Mouse (Mus musculus): ENCODE results near the gene Krtap4-9. TPM values are rescaled to one million over a fixed set of nuclear protein-coding genes. Genes with fewer than 3 reads are reported as not detected.

Krtap4-9 gene
- not detected in 2 replicates for polyA plus RNA-seq (2012; rRNA removed; ENCODE audit: low replicate concordance)

DNA sequence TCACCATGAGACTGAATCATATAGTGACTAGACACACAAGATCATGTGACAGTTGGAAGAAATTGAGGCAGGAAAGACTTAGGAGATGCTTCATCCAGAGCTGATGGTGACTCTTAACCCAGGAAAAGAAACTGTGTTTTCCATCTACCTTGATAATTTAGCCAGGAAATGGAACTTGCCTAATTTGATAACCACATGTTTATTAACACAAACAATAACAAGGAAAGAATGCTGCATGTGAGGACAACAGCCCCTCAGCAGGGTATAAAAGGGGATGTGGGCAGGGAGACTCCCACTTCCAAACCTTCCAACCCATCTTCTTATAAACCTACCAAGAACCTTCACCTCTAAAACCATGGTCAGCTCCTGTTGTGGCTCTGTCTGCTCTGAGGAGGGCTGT lies at the start of gene Krtap4-9:
TSS of gene Krtap4-9 (plus strand) at position 301 of the 400 bp plus-strand sequence.

DNA sequence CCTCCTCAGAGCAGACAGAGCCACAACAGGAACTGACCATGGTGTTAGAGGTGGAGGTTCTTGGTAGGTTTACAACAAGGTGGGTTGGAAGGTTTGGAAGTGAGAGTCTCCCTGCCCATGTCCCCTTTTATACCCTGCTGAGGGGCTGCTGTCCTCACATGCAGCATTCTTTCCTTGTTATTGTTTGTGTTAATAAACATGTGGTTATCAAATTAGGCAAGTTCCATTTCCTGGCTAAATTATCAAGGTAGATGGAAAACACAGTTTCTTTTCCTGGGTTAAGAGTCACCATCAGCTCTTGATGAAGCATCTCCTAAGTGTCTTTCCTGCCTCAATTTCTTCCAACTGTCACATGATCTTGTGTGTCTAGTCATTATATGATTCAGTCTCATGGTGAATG lies 12.2 kb upstream of the Krtap4-9 start, which contains the start of gene Gm11595:
TSS of gene Gm11595 (minus strand) at position 101 of the 400 bp plus-strand sequence.

GRCm38 (mm10) chr11:99780604-99781003 lies 4.4 kb upstream of the Krtap4-9 start, which contains the start of gene Krtap4-8:
Gene Krtap4-8, minus strand, starts transcription at chr11:99780704.

DNA sequence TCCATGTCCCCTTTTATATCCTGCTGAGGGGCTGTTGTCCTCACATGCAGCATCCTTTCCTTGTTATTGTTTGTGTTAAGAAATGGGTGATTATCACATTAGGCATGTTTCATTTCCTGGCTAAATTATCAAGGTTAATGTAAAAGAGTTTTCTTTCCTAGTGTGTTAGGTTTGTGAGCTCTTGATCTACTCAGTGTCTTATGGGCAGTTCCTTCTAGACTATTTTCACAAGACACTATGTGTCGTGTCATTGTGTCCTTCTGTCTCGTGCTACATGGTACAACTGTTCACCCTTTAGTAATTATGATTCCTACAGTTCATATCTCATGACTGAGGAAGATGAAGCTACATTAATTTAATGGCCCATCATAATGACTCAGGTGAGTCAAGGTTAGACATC lies 8.4 kb downstream of the Krtap4-9 start, which contains the start of gene Gm11596:
TSS of gene Gm11596 (minus strand) at position 101 of the 400 bp plus-strand sequence.

DNA sequence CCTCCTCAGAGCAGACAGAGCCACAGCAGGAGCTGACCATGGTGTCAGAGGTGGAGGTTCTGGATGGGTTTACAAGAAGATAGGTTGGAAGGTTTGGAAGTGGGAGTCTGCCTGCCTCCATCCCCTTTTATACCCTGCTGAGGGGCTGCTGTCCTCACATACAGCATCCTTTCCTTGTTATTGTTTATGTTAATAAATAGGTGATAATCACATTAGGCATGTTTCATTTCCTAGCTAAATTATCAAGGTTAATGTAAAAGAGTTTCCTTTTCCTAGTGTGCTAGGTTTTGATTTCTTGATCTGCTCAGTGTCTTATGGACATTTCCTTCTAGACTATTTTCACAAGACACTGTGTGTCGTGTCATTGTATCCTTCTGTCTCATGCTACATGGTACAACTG lies 13.8 kb downstream of the Krtap4-9 start, which contains the start of gene Gm11569:
TSS of gene Gm11569 (minus strand) at position 101 of the 400 bp plus-strand sequence.

DNA sequence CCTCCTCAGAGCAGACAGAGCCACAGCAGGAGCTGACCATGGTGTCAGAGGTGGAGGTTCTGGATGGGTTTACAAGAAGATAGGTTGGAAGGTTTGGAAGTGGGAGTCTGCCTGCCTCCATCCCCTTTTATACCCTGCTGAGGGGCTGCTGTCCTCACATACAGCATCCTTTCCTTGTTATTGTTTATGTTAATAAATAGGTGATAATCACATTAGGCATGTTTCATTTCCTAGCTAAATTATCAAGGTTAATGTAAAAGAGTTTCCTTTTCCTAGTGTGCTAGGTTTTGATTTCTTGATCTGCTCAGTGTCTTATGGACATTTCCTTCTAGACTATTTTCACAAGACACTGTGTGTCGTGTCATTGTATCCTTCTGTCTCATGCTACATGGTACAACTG lies 19.3 kb downstream of the Krtap4-9 start, which contains the start of gene Gm11554:
TSS of gene Gm11554 (minus strand) at position 101 of the 400 bp plus-strand sequence.

DNA sequence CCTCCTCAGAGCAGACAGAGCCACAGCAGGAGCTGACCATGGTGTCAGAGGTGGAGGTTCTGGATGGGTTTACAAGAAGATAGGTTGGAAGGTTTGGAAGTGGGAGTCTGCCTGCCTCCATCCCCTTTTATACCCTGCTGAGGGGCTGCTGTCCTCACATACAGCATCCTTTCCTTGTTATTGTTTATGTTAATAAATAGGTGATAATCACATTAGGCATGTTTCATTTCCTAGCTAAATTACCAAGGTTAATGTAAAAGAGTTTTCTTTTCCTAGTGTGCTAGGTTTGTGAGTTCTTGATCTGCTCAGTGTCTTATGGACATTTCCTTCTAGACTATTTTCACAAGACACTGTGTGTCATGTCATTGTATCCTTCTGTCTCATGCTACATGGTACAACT lies 24.8 kb downstream of the Krtap4-9 start, which contains the start of gene Krtap4-13:
TSS of gene Krtap4-13 (minus strand) at position 101 of the 400 bp plus-strand sequence.

GRCm38 (mm10) chr11:99815566-99815965 lies 30.6 kb downstream of the Krtap4-9 start, which contains the start of gene Gm11564:
Gene Gm11564, minus strand, starts transcription at chr11:99815666.

Other genes starting within 250 kb of the Krtap4-9 start
- not detected in 2 replicates for gene Krt40, start 242.0 kb upstream of the Krtap4-9 start, polyA plus RNA-seq (2012; rRNA removed; ENCODE audit: low replicate concordance)
- gene Krtap3-3, start 234.3 kb upstream of the Krtap4-9 start, polyA plus RNA-seq (2012; rRNA removed; ENCODE audit: low replicate concordance) = not detected in 2 replicates
- gene Krtap3-2, start 228.3 kb upstream of the Krtap4-9 start, polyA plus RNA-seq (2012; rRNA removed; ENCODE audit: low replicate concordance) = 0.43 and 2.2 TPM in 2 replicates
- gene Gm11939, start 225.7 kb upstream of the Krtap4-9 start, polyA plus RNA-seq (2012; rRNA removed; ENCODE audit: low replicate concordance) = not detected in 2 replicates
- gene Krtap3-1, start 218.6 kb upstream of the Krtap4-9 start, polyA plus RNA-seq (2012; rRNA removed; ENCODE audit: low replicate concordance) = not detected in 2 replicates
- not detected in 2 replicates for gene Krtap1-5, start 204.2 kb upstream of the Krtap4-9 start, polyA plus RNA-seq (2012; rRNA removed; ENCODE audit: low replicate concordance)
- gene Krtap1-4, start 201.5 kb upstream of the Krtap4-9 start, polyA plus RNA-seq (2012; rRNA removed; ENCODE audit: low replicate concordance) = not detected in 2 replicates
- gene Krtap1-3, start 193.9 kb upstream of the Krtap4-9 start, polyA plus RNA-seq (2012; rRNA removed; ENCODE audit: low replicate concordance) = not detected in 2 replicates
- not detected in 2 replicates for gene Krtap9-3, start 187.1 kb upstream of the Krtap4-9 start, polyA plus RNA-seq (2012; rRNA removed; ENCODE audit: low replicate concordance)
- not detected in 2 replicates for gene Gm11938, start 181.9 kb upstream of the Krtap4-9 start, polyA plus RNA-seq (2012; rRNA removed; ENCODE audit: low replicate concordance)
- not detected in 2 replicates for gene Gm11937, start 175.0 kb upstream of the Krtap4-9 start, polyA plus RNA-seq (2012; rRNA removed; ENCODE audit: low replicate concordance)
- not detected in 2 replicates for gene Krtap2-4, start 170.4 kb upstream of the Krtap4-9 start, polyA plus RNA-seq (2012; rRNA removed; ENCODE audit: low replicate concordance)
- gene Gm11562, start 164.8 kb upstream of the Krtap4-9 start, polyA plus RNA-seq (2012; rRNA removed; ENCODE audit: low replicate concordance) = not detected in 2 replicates
- gene Krtap4-1, start 157.0 kb upstream of the Krtap4-9 start, polyA plus RNA-seq (2012; rRNA removed; ENCODE audit: low replicate concordance) = not detected in 2 replicates
- not detected in 2 replicates for gene Krtap4-2, start 150.1 kb upstream of the Krtap4-9 start, polyA plus RNA-seq (2012; rRNA removed; ENCODE audit: low replicate concordance)
- gene Krtap4-7, start 141.1 kb upstream of the Krtap4-9 start, polyA plus RNA-seq (2012; rRNA removed; ENCODE audit: low replicate concordance) = not detected in 2 replicates
- not detected in 2 replicates for gene Gm11555, start 135.0 kb upstream of the Krtap4-9 start, polyA plus RNA-seq (2012; rRNA removed; ENCODE audit: low replicate concordance)
- not detected in 2 replicates for gene Gm11563, start 126.2 kb upstream of the Krtap4-9 start, polyA plus RNA-seq (2012; rRNA removed; ENCODE audit: low replicate concordance)
- not detected in 2 replicates for gene Krtap4-6, start 119.2 kb upstream of the Krtap4-9 start, polyA plus RNA-seq (2012; rRNA removed; ENCODE audit: low replicate concordance)
- gene Gm14190, start 94.5 kb upstream of the Krtap4-9 start, polyA plus RNA-seq (2012; rRNA removed; ENCODE audit: low replicate concordance) = not detected in 2 replicates
- not detected in 2 replicates for gene Gm14180, start 50.9 kb upstream of the Krtap4-9 start, polyA plus RNA-seq (2012; rRNA removed; ENCODE audit: low replicate concordance)
- gene Gm11595, start 12.3 kb upstream of the Krtap4-9 start, polyA plus RNA-seq (2012; rRNA removed; ENCODE audit: low replicate concordance) = not detected in 2 replicates
- gene Krtap4-8, start 4.5 kb upstream of the Krtap4-9 start, polyA plus RNA-seq (2012; rRNA removed; ENCODE audit: low replicate concordance) = not detected in 2 replicates
- gene Gm11596, start 8.3 kb downstream of the Krtap4-9 start, polyA plus RNA-seq (2012; rRNA removed; ENCODE audit: low replicate concordance) = not detected in 2 replicates
- gene Gm11569, start 13.7 kb downstream of the Krtap4-9 start, polyA plus RNA-seq (2012; rRNA removed; ENCODE audit: low replicate concordance) = not detected in 2 replicates
- not detected in 2 replicates for gene Gm11554, start 19.2 kb downstream of the Krtap4-9 start, polyA plus RNA-seq (2012; rRNA removed; ENCODE audit: low replicate concordance)
- gene Krtap4-13, start 24.7 kb downstream of the Krtap4-9 start, polyA plus RNA-seq (2012; rRNA removed; ENCODE audit: low replicate concordance) = not detected in 2 replicates
- not detected in 2 replicates for gene Gm11564, start 30.5 kb downstream of the Krtap4-9 start, polyA plus RNA-seq (2012; rRNA removed; ENCODE audit: low replicate concordance)
- not detected in 2 replicates for gene 2300003K06Rik, start 52.9 kb downstream of the Krtap4-9 start, polyA plus RNA-seq (2012; rRNA removed; ENCODE audit: low replicate concordance)
- not detected in 2 replicates for gene Krtap4-16, start 66.4 kb downstream of the Krtap4-9 start, polyA plus RNA-seq (2012; rRNA removed; ENCODE audit: low replicate concordance)
- gene Gm11568, start 72.7 kb downstream of the Krtap4-9 start, polyA plus RNA-seq (2012; rRNA removed; ENCODE audit: low replicate concordance) = not detected in 2 replicates
- not detected in 2 replicates for gene Gm11559, start 79.3 kb downstream of the Krtap4-9 start, polyA plus RNA-seq (2012; rRNA removed; ENCODE audit: low replicate concordance)
- not detected in 2 replicates for gene Krtap9-1, start 88.2 kb downstream of the Krtap4-9 start, polyA plus RNA-seq (2012; rRNA removed; ENCODE audit: low replicate concordance)
- not detected in 2 replicates for gene Gm11567, start 94.0 kb downstream of the Krtap4-9 start, polyA plus RNA-seq (2012; rRNA removed; ENCODE audit: low replicate concordance)
- gene Krtap31-1, start 122.7 kb downstream of the Krtap4-9 start, polyA plus RNA-seq (2012; rRNA removed; ENCODE audit: low replicate concordance) = not detected in 2 replicates
- not detected in 2 replicates for gene Gm11565, start 129.6 kb downstream of the Krtap4-9 start, polyA plus RNA-seq (2012; rRNA removed; ENCODE audit: low replicate concordance)
- not detected in 2 replicates for gene Krtap31-2, start 151.1 kb downstream of the Krtap4-9 start, polyA plus RNA-seq (2012; rRNA removed; ENCODE audit: low replicate concordance)
- gene Krtap9-5, start 163.3 kb downstream of the Krtap4-9 start, polyA plus RNA-seq (2012; rRNA removed; ENCODE audit: low replicate concordance) = not detected in 2 replicates
- gene Krtap29-1, start 193.9 kb downstream of the Krtap4-9 start, polyA plus RNA-seq (2012; rRNA removed; ENCODE audit: low replicate concordance) = not detected in 2 replicates
- not detected in 2 replicates for gene Krtap16-1, start 201.4 kb downstream of the Krtap4-9 start, polyA plus RNA-seq (2012; rRNA removed; ENCODE audit: low replicate concordance)
- gene Krtap17-1, start 208.8 kb downstream of the Krtap4-9 start, polyA plus RNA-seq (2012; rRNA removed; ENCODE audit: low replicate concordance) = not detected in 2 replicates
- not detected in 2 replicates for gene Krt33a, start 231.0 kb downstream of the Krtap4-9 start, polyA plus RNA-seq (2012; rRNA removed; ENCODE audit: low replicate concordance)
- gene Krt33b, start 244.7 kb downstream of the Krtap4-9 start, polyA plus RNA-seq (2012; rRNA removed; ENCODE audit: low replicate concordance) = not detected in 2 replicates